Mouse (Mus musculus): ENCODE data around the gene Prr3. TPM values are rescaled to one million over a fixed set of nuclear protein-coding genes. Genes with fewer than 3 reads are reported as not detected.

Gene Prr3
- total and polyA plus RNA-seq, 2 experiments from 2014 or later: 0.61 to 8.6 TPM

GRCm38 (mm10) chr17:36023710-36024654, 43.9 kb upstream of the Prr3 start:
- Histone ChIP-seq H3K4me3 (ENCODE audit: low read depth, low read length) (no peak overlapping the region), H3K36me3 (replicated peaks; ENCODE audit: control insufficient read depth, insufficient read depth, low read length) (no peaks in the 10 kb centered on the region), H3K9ac (replicated peaks; ENCODE audit: low read depth, low read length) (no peak overlapping the region), H3K27me3 (ENCODE audit: control insufficient read depth, insufficient read depth, low read length) (no peaks in the 10 kb centered on the region), H3K27ac (ENCODE audit: low read depth) (peak overlapping the region; percentile 70), H3K9me3 (replicated peaks; ENCODE audit: control insufficient read depth, low read length) (no peaks in the 10 kb centered on the region), H3K4me1 (ENCODE audit: control insufficient read depth, insufficient read depth) (peaks cover 3% of the 10 kb centered on the region), H3K4me2 (ENCODE audit: low read depth, low read length) (peak overlapping the region; percentile 5; the same call in 1 of the 2 replicates)
- peak; percentile 55 for DNase-seq (ENCODE audit: low spot score)
- 55% methylated on average over 9 of the region's 9 CpGs for WGBS
- TF ChIP-seq EP300 (IDR thresholded peaks at IDR 0.05; ENCODE audit: low read depth) (peak; percentile 52; the same call in 1 of the 2 replicates), CTCF (IDR thresholded peaks at IDR 0.05; ENCODE audit: low read depth) (no peak)
- ATAC-seq (ENCODE audit: insufficient read depth, low read depth): peak; percentile 11; the same call in 1 of the 2 replicates

DNA sequence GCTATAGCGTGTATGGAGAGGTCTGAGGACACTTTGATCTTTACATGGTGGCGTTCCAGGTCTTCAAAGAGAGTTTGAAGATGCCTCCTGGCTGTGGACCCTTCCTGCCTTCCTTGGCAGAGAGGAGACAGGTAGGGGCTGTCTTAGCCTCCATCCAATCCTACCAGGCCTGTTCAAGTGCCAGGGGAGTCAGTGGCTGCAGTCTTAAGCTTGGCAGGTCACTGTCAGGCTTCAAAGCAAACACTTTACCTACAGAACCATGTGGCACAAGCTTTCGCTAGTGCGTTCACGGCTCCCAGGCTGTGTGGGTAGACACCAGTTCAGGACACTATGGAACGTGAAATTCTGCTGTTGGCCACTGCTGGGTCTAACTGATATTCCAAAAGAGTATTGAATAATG, 42.9 kb upstream of the Prr3 start:
- DNase-seq (ENCODE audit: low spot score) (no peak), ATAC-seq (ENCODE audit: insufficient read depth, low read depth) (no peak)
- H3K4me3 ChIP-seq (ENCODE audit: low read depth, low read length): no peak overlapping the region
- H3K36me3 ChIP-seq (replicated peaks; ENCODE audit: control insufficient read depth, insufficient read depth, low read length): no peaks in the 10 kb centered on the region
- peak overlapping the region; percentile 70 for H3K27ac ChIP-seq (ENCODE audit: low read depth)
- WGBS: 89% methylated on average over 6 of the region's 6 CpGs
- no peak overlapping the region for H3K4me2 ChIP-seq (ENCODE audit: low read depth, low read length)
- H3K27me3 ChIP-seq (ENCODE audit: control insufficient read depth, insufficient read depth, low read length): no peaks in the 10 kb centered on the region
- H3K9ac ChIP-seq (replicated peaks; ENCODE audit: low read depth, low read length): no peak overlapping the region
- peaks cover 3% of the 10 kb centered on the region for H3K4me1 ChIP-seq (ENCODE audit: control insufficient read depth, insufficient read depth)
- TF ChIP-seq CTCF (IDR thresholded peaks at IDR 0.05; ENCODE audit: low read depth): no peak
- no peak for TF ChIP-seq EP300 (IDR thresholded peaks at IDR 0.05; ENCODE audit: low read depth)
- H3K9me3 ChIP-seq (replicated peaks; ENCODE audit: control insufficient read depth, low read length): no peaks in the 10 kb centered on the region

GRCm38 (mm10) chr17:36022098-36022497, 42.1 kb upstream of the Prr3 start:
- 94% methylated on average over 9 of the region's 9 CpGs for WGBS
- no peak for ATAC-seq (ENCODE audit: insufficient read depth, low read depth)
- no peak overlapping the region for H3K4me2 ChIP-seq (ENCODE audit: low read depth, low read length)
- no peak overlapping the region for H3K4me3 ChIP-seq (ENCODE audit: low read depth, low read length)
- no peaks in the 10 kb centered on the region for H3K27me3 ChIP-seq (ENCODE audit: control insufficient read depth, insufficient read depth, low read length)
- no peak overlapping the region for H3K9ac ChIP-seq (replicated peaks; ENCODE audit: low read depth, low read length)
- H3K9me3 ChIP-seq (replicated peaks; ENCODE audit: control insufficient read depth, low read length): no peaks in the 10 kb centered on the region
- no peak overlapping the region for H3K27ac ChIP-seq (ENCODE audit: low read depth)
- H3K36me3 ChIP-seq (replicated peaks; ENCODE audit: control insufficient read depth, insufficient read depth, low read length): no peaks in the 10 kb centered on the region
- no peak for DNase-seq (ENCODE audit: low spot score)
- H3K4me1 ChIP-seq (ENCODE audit: control insufficient read depth, insufficient read depth): peaks cover 3% of the 10 kb centered on the region
- TF ChIP-seq EP300 (IDR thresholded peaks at IDR 0.05; ENCODE audit: low read depth) (no peak), CTCF (IDR thresholded peaks at IDR 0.05; ENCODE audit: low read depth) (no peak)

DNA sequence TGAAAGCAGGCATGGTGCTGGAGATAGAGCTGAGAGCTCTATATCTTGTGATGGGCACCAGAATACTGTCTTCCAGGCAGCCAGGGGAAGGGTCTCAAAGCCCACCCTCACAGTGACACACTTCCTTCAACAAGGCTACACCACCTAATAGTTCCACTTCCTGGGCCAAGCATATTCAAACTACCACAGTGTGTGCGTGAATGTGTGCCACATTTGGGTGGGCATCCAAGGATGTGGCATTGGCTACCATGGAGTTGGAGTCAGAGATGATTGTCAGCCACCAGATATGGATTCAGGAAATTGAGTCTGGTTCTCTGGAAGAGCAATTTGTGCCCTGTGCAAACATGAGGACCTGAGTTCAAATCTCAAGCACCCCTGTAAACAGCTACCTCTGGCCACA, 41.3 kb upstream of the Prr3 start:
- Histone ChIP-seq H3K9me3 (replicated peaks; ENCODE audit: control insufficient read depth, low read length) (no peaks in the 10 kb centered on the region), H3K27ac (ENCODE audit: low read depth) (peak overlapping the region; percentile 75), H3K4me1 (ENCODE audit: control insufficient read depth, insufficient read depth) (peaks cover 3% of the 10 kb centered on the region), H3K4me2 (ENCODE audit: low read depth, low read length) (no peak overlapping the region; the same call in 1 of the 2 replicates), H3K4me3 (ENCODE audit: low read depth, low read length) (0 out of 2 replicates have a peak overlapping the region, but pooled peaks have one; percentile 31), H3K9ac (replicated peaks; ENCODE audit: low read depth, low read length) (no peak overlapping the region), H3K36me3 (replicated peaks; ENCODE audit: control insufficient read depth, insufficient read depth, low read length) (no peaks in the 10 kb centered on the region), H3K27me3 (ENCODE audit: control insufficient read depth, insufficient read depth, low read length) (no peaks in the 10 kb centered on the region)
- ATAC-seq (ENCODE audit: insufficient read depth, low read depth) (no peak), DNase-seq (ENCODE audit: low spot score) (no peak)
- WGBS: 85% methylated on average over 1 of the region's 1 CpGs
- TF ChIP-seq CTCF (IDR thresholded peaks at IDR 0.05; ENCODE audit: low read depth): no peak
- no peak for TF ChIP-seq EP300 (IDR thresholded peaks at IDR 0.05; ENCODE audit: low read depth)

DNA sequence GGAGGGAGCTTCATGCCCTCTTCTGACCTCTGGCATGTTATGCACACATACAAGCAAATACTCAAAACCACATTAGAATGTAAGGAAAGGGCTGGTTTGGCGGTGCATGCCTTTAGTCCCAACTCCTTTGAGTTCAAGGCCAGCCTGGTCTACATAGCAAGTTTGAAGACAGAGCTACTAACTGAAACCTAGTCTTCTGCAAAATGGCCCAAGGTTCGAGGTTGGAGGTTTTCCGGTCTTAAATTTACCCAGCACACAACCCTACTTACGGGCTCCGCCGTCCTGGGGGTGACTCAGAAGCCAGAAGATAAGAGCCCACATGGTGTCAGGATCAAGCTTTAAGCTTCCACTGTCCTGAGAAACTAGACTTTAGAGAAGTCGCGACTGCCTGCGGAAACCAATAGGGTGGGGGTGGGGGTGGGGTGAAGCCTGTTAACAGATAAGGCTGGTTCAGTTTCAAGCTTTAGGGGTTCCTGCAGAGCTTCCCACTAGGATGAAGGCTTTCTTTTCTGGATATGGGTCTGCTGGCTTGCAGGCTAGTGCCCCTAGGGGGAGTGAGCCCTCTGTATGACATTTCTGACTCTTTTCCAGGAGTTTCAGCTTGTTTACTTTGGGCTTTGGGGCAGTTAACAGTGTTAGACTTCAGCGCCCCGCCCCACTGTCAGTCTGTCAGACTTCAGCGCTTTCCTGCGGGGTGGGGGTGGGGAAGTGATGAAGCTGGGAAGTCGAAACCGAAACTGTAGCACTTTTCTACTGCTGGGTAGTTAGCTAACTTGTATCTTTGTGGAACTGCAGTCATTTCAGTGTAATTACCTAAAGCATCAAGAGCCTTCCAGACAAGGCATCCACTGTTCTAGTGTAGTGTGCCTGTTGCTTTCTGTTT, 40.4 kb upstream of the Prr3 start, which contains the start of gene H2-T24:
Gene H2-T24 (minus strand): TSS at position 370 of the 883 bp plus-strand sequence.
- peak; percentile 6; the same call in 1 of the 2 replicates for TF ChIP-seq CTCF (IDR thresholded peaks at IDR 0.05; ENCODE audit: low read depth)
- no peak for TF ChIP-seq EP300 (IDR thresholded peaks at IDR 0.05; ENCODE audit: low read depth)
- Histone ChIP-seq H3K27me3 (ENCODE audit: control insufficient read depth, insufficient read depth, low read length) (no peaks in the 10 kb centered on the region), H3K4me2 (ENCODE audit: low read depth, low read length) (peak within 1 kb of the TSS; percentile 53), H3K27ac (ENCODE audit: low read depth) (peak within 1 kb of the TSS; percentile 75), H3K36me3 (replicated peaks; ENCODE audit: control insufficient read depth, insufficient read depth, low read length) (peaks cover 5% of the 10 kb centered on the region; the same call in 1 of the 2 replicates), H3K9me3 (replicated peaks; ENCODE audit: control insufficient read depth, low read length) (no peaks in the 10 kb centered on the region), H3K9ac (replicated peaks; ENCODE audit: low read depth, low read length) (0 out of 2 replicates have a peak within 1 kb of the TSS, but pooled peaks have one; percentile 14), H3K4me3 (ENCODE audit: low read depth, low read length) (peak within 1 kb of the TSS; percentile 31), H3K4me1 (ENCODE audit: control insufficient read depth, insufficient read depth) (peaks cover 3% of the 10 kb centered on the region)
- DNase-seq (ENCODE audit: low spot score) (peak; percentile 50), ATAC-seq (ENCODE audit: insufficient read depth, low read depth) (peak; percentile 75)
- 23% methylated on average over 15 of the region's 15 CpGs for WGBS

Measured in heart, postnatal 0 days (tissue).